ENCODE assay signal across 9 mouse cellular contexts in the genomic region with DNA sequence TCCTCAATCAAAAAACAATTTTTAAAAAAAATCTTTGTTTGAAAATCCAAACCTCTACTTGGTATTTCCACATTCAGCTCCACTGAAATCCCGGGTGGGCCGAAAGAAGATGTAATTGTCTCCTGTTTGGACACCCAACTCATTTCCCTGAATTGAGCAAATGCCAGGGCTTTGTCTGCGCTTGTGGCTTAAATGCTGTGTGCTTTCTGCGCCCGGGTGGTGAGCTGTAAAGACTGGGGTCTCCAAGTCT. TPM values are rescaled to one million over a fixed set of nuclear protein-coding genes. Genes with fewer than 3 reads are reported as not detected.
DNase-seq lines count a peak whose midpoint lies in the region; ATAC-seq lines count a peak whose summit lies in the region.
"Had no signal": no experiment of that assay in that cellular context is flagged by ENCODE, and none has a peak within 500 bp of the region (broad histone marks: within the 10 kb centered on the region; RNA-seq: fewer than 3 reads in every experiment).

No protein-coding gene starts in this region.

- no peak for ATAC-seq in heart, embryonic 11.5 days (replicated peaks; ENCODE audit: insufficient number of reproducible peaks, low FRiP score, low TSS enrichment)
- no peak for ATAC-seq in neural tube, embryonic 11.5 days (ENCODE audit: insufficient read depth, low FRiP score, low TSS enrichment)
- no peak for ATAC-seq in limb, embryonic 13.5 days (ENCODE audit: low FRiP score, low read depth)

- DNase-seq in heart, postnatal 10 days: no peak
- DNase-seq in neural tube, embryonic 11.5 days (ENCODE audit: low spot score): no peak
- DNase-seq in neural tube, embryonic 10.5 days (ENCODE audit: extremely low spot score, low spot score): no peak
- DNase-seq in spleen, postnatal 4 days (ENCODE audit: low spot score in 2 of 2): no peak
- DNase-seq in embryo, embryonic 10.5 days (ENCODE audit: low spot score): no peak
- DNase-seq in urinary bladder, adult 18-20 months (ENCODE audit: low spot score in 2 of 2): no peak

- 1% methylated on average over 5 of the region's 5 CpGs for WGBS in heart, embryonic 11.5 days (ENCODE audit: insufficient replicate concordance)
- WGBS in neural tube, embryonic 11.5 days: 0% methylated on average over 5 of the region's 5 CpGs
- WGBS in limb, embryonic 13.5 days: 0% methylated on average over 5 of the region's 5 CpGs

- no peak overlapping the region for H3K9ac ChIP-seq in heart, embryonic 11.5 days (ENCODE audit: low read depth, low read length)
- peak overlapping the region; percentile 35; the same call in 1 of the 2 replicates for H3K9ac ChIP-seq in neural tube, embryonic 11.5 days (ENCODE audit: low read length)
- no peak overlapping the region for H3K9ac ChIP-seq in limb, embryonic 13.5 days

- H3K9me3 ChIP-seq in heart, embryonic 11.5 days (replicated peaks; ENCODE audit: control insufficient read depth, low read length): no peaks in the 10 kb centered on the region
- no peaks in the 10 kb centered on the region for H3K9me3 ChIP-seq in neural tube, embryonic 11.5 days (ENCODE audit: control insufficient read depth, low read length)
- no peaks in the 10 kb centered on the region for H3K9me3 ChIP-seq in limb, embryonic 13.5 days

- intact Hi-C loops in heart, postnatal 10 days (cut with DNase I): loop anchor here (10.0 kb wide), 1 partner anchor 351 kb away; no protein-coding TSS in a partner anchor

- peaks cover 10% of the 10 kb centered on the region for H3K4me1 ChIP-seq in heart, embryonic 11.5 days (ENCODE audit: control insufficient read depth, insufficient read depth, low read length)
- peaks cover 13% of the 10 kb centered on the region; the same call in 1 of the 2 replicates for H3K4me1 ChIP-seq in neural tube, embryonic 11.5 days (ENCODE audit: control insufficient read depth, insufficient read depth, low read length)
- H3K4me1 ChIP-seq in limb, embryonic 13.5 days: peaks cover 21% of the 10 kb centered on the region

- H3K27ac ChIP-seq in heart, embryonic 11.5 days (ENCODE audit: low read depth, low read length): no peak overlapping the region
- H3K27ac ChIP-seq in neural tube, embryonic 11.5 days (ENCODE audit: low read depth, low read length): peak overlapping the region; percentile 86
- no peak overlapping the region for H3K27ac ChIP-seq in limb, embryonic 13.5 days
- H3K27ac ChIP-seq: macrophage had no signal

- peak overlapping the region; percentile 63 for H3K4me2 ChIP-seq in heart, embryonic 11.5 days
- peak overlapping the region; percentile 40 for H3K4me2 ChIP-seq in neural tube, embryonic 11.5 days (ENCODE audit: low read depth)
- peak overlapping the region; percentile 56 for H3K4me2 ChIP-seq in limb, embryonic 13.5 days (replicated peaks)

- peaks cover 75% of the 10 kb centered on the region for H3K27me3 ChIP-seq in heart, embryonic 11.5 days (ENCODE audit: control insufficient read depth, insufficient read depth, low read length)
- H3K27me3 ChIP-seq in neural tube, embryonic 11.5 days (ENCODE audit: control insufficient read depth, insufficient read depth, low read length): peaks cover 67% of the 10 kb centered on the region
- H3K27me3 ChIP-seq in limb, embryonic 13.5 days: peaks cover 93% of the 10 kb centered on the region

- no peaks in the 10 kb centered on the region for H3K36me3 ChIP-seq in heart, embryonic 11.5 days (ENCODE audit: control insufficient read depth, insufficient read depth, low read length)
- no peaks in the 10 kb centered on the region for H3K36me3 ChIP-seq in neural tube, embryonic 11.5 days (ENCODE audit: control insufficient read depth, insufficient read depth, low read length)
- no peaks in the 10 kb centered on the region for H3K36me3 ChIP-seq in limb, embryonic 13.5 days

- peak overlapping the region; percentile 37 for H3K4me3 ChIP-seq in heart, embryonic 11.5 days (ENCODE audit: low read depth, low read length)
- peak overlapping the region; percentile 27; the same call in 1 of the 2 replicates for H3K4me3 ChIP-seq in neural tube, embryonic 11.5 days (ENCODE audit: low read depth, low read length)
- H3K4me3 ChIP-seq in limb, embryonic 13.5 days: peak overlapping the region; percentile 32

RNA-seq across cellular contexts. Expression of gene Kiz, which starts 21.7 kb away (rescaled TPM):
- 20.9 and 22.1 TPM in 2 replicates for polyA plus RNA-seq in heart, embryonic 11.5 days (2014; fragmentation: Nextera tagmentation; extraction: Ambion mirVana)
- total RNA-seq in heart, postnatal 10 days (2021): 10 to 100 TPM; 39.9 to 50.6 TPM
- 29.3 and 31.0 TPM in 2 replicates for polyA plus RNA-seq in neural tube, embryonic 11.5 days (2014; fragmentation: Nextera tagmentation; extraction: Ambion mirVana)
- 32.3 and 33.8 TPM in 2 replicates for polyA plus RNA-seq in limb, embryonic 13.5 days (2015; fragmentation: Nextera tagmentation; extraction: Ambion mirVana)
